Comparison of ENCODE assay signal across 9 mouse cellular contexts in genomic region chr5:53187245-53187644, GRCm38 (mm10). TPM values are rescaled to one million over a fixed set of nuclear protein-coding genes. Genes with fewer than 3 reads are reported as not detected.
A peak's percentile ranks its signal among the peaks of the same experiment; 100 is the strongest.
DNase-seq lines count a peak whose midpoint lies in the region; ATAC-seq lines count a peak whose summit lies in the region.
"Had no signal": no experiment of that assay in that cellular context is flagged by ENCODE, and none has a peak within 500 bp of the region (broad histone marks: within the 10 kb centered on the region; RNA-seq: fewer than 3 reads in every experiment).

No protein-coding gene starts in this region.

- ATAC-seq in frontal cortex, adult (ENCODE audit: low TSS enrichment), result peak; percentile 80
- ATAC-seq: liver, postnatal 0 days had no signal

- intact Hi-C loops in heart, postnatal 10 days (cut with DNase I), result no loop called here
- intact Hi-C loops in heart, postnatal 14 days (cut with DNase I), result no loop called here

- no peak for DNase-seq in frontal cortex, postnatal 14 days (ENCODE audit: low spot score in 2 of 2)
- peak; percentile 50 to 52 for DNase-seq in layer of hippocampus, adult 8-10 months (ENCODE audit: low spot score in 2 of 2)
- no peak for DNase-seq in layer of hippocampus, postnatal 36 days
- DNase-seq in adrenal gland, postnatal 36 days, result peak; percentile 24 to 34
- peak; percentile 54 for DNase-seq in large intestine, adult 2 months (ENCODE audit: low read depth, low spot score)
- no peak for DNase-seq in heart, postnatal 10 days
- no peak for DNase-seq in heart, postnatal 14 days
- DNase-seq: liver, postnatal 0 days had no signal

- 29% methylated on average over 10 of the region's 10 CpGs for WGBS in large intestine, adult 2 months

RNA-seq across cellular contexts. Expression of gene Sel1l3, which starts 26.5 kb away (rescaled TPM):
- 10 to 100 TPM; 40.5 to 49.8 (median 45.6) TPM for total RNA-seq in layer of hippocampus, adult 8-10 months (2022)
- 10 to 100 TPM; 40.7 to 44.2 TPM for total RNA-seq in layer of hippocampus, postnatal 36 days (2021)
- 1 to 10 TPM; 1.3 to 2.9 TPM for total RNA-seq in adrenal gland, postnatal 36 days (2021)
- 33.5 and 35.5 TPM in 2 replicates for polyA plus RNA-seq in large intestine, adult 2 months (2012; rRNA removed)
- total RNA-seq in heart, postnatal 10 days (2021), result under 1 TPM; 0.55 to 0.57 TPM
- total RNA-seq in heart, postnatal 14 days (2021), result 1 to 10 TPM; 1.1 to 1.2 TPM

Comparison
In these comparisons a context has a peak if more than half of its experiments do, and no peak if none do; other contexts are left out.
1. DNase-seq: peak in layer of hippocampus, adult 8-10 months (2 of 2), adrenal gland, postnatal 36 days (2 of 2) and large intestine, adult 2 months (single experiment); none in frontal cortex, postnatal 14 days (0 of 2), layer of hippocampus, postnatal 36 days (0 of 2), heart, postnatal 10 days (0 of 2) and heart, postnatal 14 days (0 of 2).
2. RNA of gene Sel1l3, which starts 26.5 kb away (total RNA-seq): 40.5 to 49.8 TPM in layer of hippocampus, adult 8-10 months and 40.7 to 44.2 TPM in layer of hippocampus, postnatal 36 days; 1.3 to 2.9 TPM in adrenal gland, postnatal 36 days, 1.1 to 1.2 TPM in heart, postnatal 14 days and 0.55 to 0.57 TPM in heart, postnatal 10 days; every median in the first group is over 10 times any median in the second.